Mouse (Mus musculus): ENCODE data around the gene Mblac1. TPM values are rescaled to one million over a fixed set of nuclear protein-coding genes. Genes with fewer than 3 reads are reported as not detected.

Mblac1 gene
- polyA plus RNA-seq, 1 experiment from 2014 or later, result 7.0 TPM

DNA sequence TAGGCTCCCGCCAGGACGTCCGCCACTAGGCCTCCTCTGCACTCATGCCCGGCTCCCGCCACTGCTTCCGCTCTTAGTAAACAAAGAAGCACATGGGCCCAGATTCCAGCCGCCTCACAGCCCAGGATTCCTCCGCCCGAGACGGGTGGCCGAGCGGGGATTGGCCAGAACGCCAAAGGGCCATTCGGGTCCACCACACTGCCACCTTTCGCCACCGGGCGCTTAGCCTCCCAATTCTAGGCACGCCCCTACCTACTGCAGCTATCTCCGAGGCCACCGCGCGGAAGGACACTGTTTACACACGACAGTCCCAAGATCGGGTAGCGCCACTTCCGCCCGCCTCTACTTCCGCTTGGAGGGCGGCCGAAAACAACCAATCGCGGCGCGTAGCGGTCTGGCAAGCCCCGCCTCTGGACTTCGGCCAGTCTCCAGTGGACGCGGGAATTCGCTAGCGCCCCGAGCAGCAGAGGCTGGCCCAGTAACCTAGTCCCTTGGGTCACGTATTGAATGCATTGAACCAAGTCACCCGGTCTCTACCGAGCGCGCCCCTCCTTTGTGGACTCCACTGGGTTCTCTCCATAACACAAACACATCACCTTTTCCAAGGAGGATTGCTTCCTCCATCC is 23.1 kb upstream of the Mblac1 start:
- peak overlapping the region; percentile 80 for H3K9ac ChIP-seq (ENCODE audit: low read depth, low read length)
- peak; percentile 89 for ATAC-seq
- H3K36me3 ChIP-seq (ENCODE audit: control insufficient read depth, insufficient read depth, low read length), result peaks cover 19% of the 10 kb centered on the region
- no peaks in the 10 kb centered on the region for H3K9me3 ChIP-seq (ENCODE audit: control insufficient read depth, low read length)
- peaks cover 11% of the 10 kb centered on the region for H3K4me1 ChIP-seq (ENCODE audit: control insufficient read depth, insufficient read depth, low read length)
- under 1% methylated on average over 47 of the region's 47 CpGs for WGBS
- no peaks in the 10 kb centered on the region for H3K27me3 ChIP-seq (replicated peaks; ENCODE audit: control insufficient read depth, insufficient read depth, low read length)
- H3K4me3 ChIP-seq (ENCODE audit: low read length), result peak overlapping the region; percentile 82
- H3K27ac ChIP-seq (ENCODE audit: low read length), result peak overlapping the region; percentile 96
- peak overlapping the region; percentile 79 for H3K4me2 ChIP-seq (ENCODE audit: low read depth, low read length)

DNA sequence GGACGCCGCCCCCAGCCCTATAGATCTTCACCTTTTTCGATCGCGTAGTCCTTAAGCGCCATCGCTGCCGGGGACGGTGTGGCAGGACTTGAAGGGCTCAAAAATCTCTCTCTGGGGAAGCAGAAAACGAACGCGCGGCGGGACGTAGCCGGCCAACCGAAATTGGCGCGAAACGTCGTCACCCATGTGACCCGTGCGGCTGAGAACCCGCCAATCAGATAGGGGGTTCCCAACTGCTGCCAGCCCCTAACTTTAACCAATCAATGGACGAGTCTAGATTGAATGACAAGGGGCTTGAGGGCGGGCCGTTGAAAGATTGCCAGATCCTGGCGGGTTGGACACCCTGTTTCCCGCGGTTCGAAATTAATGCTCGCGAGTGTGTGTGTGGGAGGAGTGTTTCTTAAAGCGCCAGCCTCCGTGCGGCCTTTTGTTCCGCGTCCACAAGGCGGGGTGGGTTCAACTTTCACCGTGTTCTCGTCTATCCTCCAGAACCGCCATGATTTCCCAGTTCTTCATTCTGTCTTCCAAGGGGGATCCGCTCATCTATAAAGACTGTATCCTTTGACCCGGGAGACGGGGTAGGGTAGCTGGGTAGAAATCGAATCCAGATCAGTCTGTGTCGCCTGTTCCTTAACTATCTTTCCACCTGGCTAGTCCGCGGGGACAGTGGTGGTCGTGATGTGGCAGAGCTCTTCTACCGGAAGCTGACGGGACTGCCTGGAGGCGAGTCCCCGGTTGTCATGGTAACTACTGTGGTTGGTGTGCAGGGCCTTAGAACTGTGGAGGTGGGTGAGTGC is 22.2 kb upstream of the Mblac1 start, which contains the start of the genes Ap4m1 and Mcm7:
Ap4m1 (plus strand) TSS at position 308 of the 797 bp plus-strand sequence.
Mcm7 (minus strand) TSS at position 728 of the 797 bp plus-strand sequence.
- H3K4me1 ChIP-seq (ENCODE audit: control insufficient read depth, insufficient read depth, low read length), result peaks cover 11% of the 10 kb centered on the region
- no peaks in the 10 kb centered on the region for H3K27me3 ChIP-seq (replicated peaks; ENCODE audit: control insufficient read depth, insufficient read depth, low read length)
- H3K9ac ChIP-seq (ENCODE audit: low read depth, low read length), result peak within 1 kb of the TSS; percentile 80
- peak within 1 kb of the TSS; percentile 82 for H3K4me3 ChIP-seq (ENCODE audit: low read length)
- H3K36me3 ChIP-seq (ENCODE audit: control insufficient read depth, insufficient read depth, low read length), result peaks cover 11% of the 10 kb centered on the region
- peak within 1 kb of the TSS; percentile 96 for H3K27ac ChIP-seq (ENCODE audit: low read length)
- peak within 1 kb of the TSS; percentile 79 for H3K4me2 ChIP-seq (ENCODE audit: low read depth, low read length)
- peak; percentile 90 for ATAC-seq
- H3K9me3 ChIP-seq (ENCODE audit: control insufficient read depth, low read length), result no peaks in the 10 kb centered on the region
- WGBS, result under 1% methylated on average over 54 of the region's 54 CpGs

DNA sequence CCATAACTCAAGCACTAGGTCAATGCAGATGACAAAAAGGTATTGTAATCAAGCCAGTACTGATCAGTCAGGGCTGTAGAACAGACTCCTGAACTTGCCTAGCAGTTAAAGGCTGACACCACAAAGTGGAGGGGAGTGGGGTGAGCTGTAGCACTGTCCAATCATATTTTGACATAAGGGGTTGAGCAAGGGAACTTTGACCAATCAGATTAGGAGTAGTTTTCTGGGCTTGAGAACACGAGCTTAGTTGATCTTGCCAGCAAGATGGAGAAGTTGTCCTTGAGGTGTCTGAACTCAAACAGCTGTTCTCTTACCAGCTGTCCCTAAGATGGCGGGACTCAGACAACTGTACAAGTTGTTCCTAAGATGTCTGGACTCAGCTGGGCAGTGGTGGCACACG is 20.9 kb upstream of the Mblac1 start:
- H3K27ac ChIP-seq (ENCODE audit: low read length), result no peak overlapping the region
- H3K36me3 ChIP-seq (ENCODE audit: control insufficient read depth, insufficient read depth, low read length), result peaks cover 17% of the 10 kb centered on the region
- no peak for ATAC-seq
- H3K4me1 ChIP-seq (ENCODE audit: control insufficient read depth, insufficient read depth, low read length), result peaks cover 11% of the 10 kb centered on the region
- no peak overlapping the region for H3K4me2 ChIP-seq (ENCODE audit: low read depth, low read length)
- no peak overlapping the region for H3K9ac ChIP-seq (ENCODE audit: low read depth, low read length)
- no peaks in the 10 kb centered on the region for H3K9me3 ChIP-seq (ENCODE audit: control insufficient read depth, low read length)
- H3K4me3 ChIP-seq (ENCODE audit: low read length), result no peak overlapping the region
- no peaks in the 10 kb centered on the region for H3K27me3 ChIP-seq (replicated peaks; ENCODE audit: control insufficient read depth, insufficient read depth, low read length)
- 65% methylated on average over 3 of the region's 3 CpGs for WGBS

DNA sequence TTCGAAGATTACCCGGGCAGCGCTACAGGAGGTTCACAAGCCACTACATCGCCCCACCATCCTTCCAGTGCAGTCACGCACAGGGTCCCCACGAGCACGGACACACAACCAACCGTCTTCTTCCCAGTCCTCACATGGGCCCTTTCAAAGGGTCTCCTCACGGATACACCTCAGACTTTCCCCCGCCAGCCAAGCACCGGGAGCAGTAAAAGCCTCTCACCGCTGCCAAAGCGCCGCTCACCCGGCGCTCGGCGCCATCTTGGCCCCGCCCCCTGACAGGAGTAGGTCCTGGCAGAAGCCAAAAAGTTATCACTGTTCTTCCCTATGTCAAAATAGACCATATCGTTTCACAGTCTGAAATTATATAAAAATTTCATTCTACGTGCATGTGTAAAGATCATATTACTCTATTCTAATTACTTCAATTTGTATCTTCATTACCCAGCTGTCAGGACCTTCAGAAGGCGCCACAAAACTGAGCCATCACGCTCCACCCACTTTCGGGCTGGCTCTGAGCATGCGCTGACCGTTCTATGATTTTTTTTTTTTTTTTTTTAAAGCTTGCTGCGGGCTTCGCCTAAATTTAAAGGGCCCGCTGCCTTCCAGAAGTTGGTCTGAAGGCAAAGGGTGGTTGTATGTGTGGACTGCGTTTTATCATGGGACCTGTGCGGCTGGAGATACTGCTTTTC is 7.0 kb upstream of the Mblac1 start, which contains the start of the genes Taf6 and Cnpy4:
Taf6 (minus strand) TSS at position 502 of the 689 bp plus-strand sequence.
Cnpy4 (plus strand) TSS at position 536 of the 689 bp plus-strand sequence.
- peak; percentile 89 for ATAC-seq
- H3K36me3 ChIP-seq (ENCODE audit: control insufficient read depth, insufficient read depth, low read length), result peaks cover 5% of the 10 kb centered on the region; the same call in 1 of the 2 replicates

DNA sequence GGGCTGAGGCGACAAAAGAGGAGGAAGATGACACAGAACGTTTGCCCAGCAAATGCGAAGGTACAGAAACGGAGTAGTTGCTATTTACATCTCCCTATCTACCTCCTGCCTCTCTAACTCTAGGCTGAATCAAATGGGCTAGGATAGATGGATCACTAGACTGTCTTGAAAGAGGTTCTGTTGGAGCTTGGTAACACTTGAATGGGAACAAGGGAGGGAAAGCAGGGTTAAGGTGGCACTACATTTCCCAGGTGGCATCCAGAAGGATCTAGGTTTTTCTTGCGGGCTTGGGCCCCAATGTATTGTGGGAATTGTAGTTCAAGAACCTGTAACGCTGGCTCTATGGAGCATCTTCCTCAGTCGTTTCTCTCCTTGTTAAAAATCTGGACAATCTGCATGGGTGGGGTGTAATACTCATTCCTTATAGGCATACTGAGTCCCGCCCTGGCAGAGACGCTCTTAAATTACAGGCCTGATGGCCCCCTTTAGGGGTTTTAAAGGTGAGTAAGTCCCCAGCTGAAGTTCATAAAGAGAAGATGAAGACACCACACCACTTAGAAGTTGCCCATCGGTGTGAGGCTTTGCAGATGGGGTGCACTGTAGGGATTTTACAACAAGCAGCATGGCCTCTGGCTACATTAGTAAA is 6.3 kb upstream of the Mblac1 start:
- WGBS, result 0% methylated on average over 10 of the region's 10 CpGs
- peak overlapping the region; percentile 55 for H3K4me2 ChIP-seq (ENCODE audit: low read depth, low read length)
- no peaks in the 10 kb centered on the region for H3K36me3 ChIP-seq (ENCODE audit: control insufficient read depth, insufficient read depth, low read length)
- peak overlapping the region; percentile 79 for H3K4me3 ChIP-seq (ENCODE audit: low read length)
- peaks cover 12% of the 10 kb centered on the region; the same call in 1 of the 2 replicates for H3K4me1 ChIP-seq (ENCODE audit: control insufficient read depth, insufficient read depth, low read length)
- H3K27ac ChIP-seq (ENCODE audit: low read length), result 0 out of 2 replicates have a peak overlapping the region, but pooled peaks have one; percentile 25
- H3K27me3 ChIP-seq (replicated peaks; ENCODE audit: control insufficient read depth, insufficient read depth, low read length), result no peaks in the 10 kb centered on the region
- H3K9me3 ChIP-seq (ENCODE audit: control insufficient read depth, low read length), result no peaks in the 10 kb centered on the region
- peak; percentile 90 for ATAC-seq
- peak overlapping the region; percentile 69 for H3K9ac ChIP-seq (ENCODE audit: low read depth, low read length)

More for the DNA sequence above, 7.0 kb upstream of the Mblac1 start, which contains the start of the genes Taf6 and Cnpy4:
- Histone ChIP-seq H3K9me3 (ENCODE audit: control insufficient read depth, low read length) (no peaks in the 10 kb centered on the region), H3K27me3 (replicated peaks; ENCODE audit: control insufficient read depth, insufficient read depth, low read length) (no peaks in the 10 kb centered on the region), H3K4me2 (ENCODE audit: low read depth, low read length) (peak within 1 kb of the TSS; percentile 84), H3K9ac (ENCODE audit: low read depth, low read length) (peak within 1 kb of the TSS; percentile 81), H3K4me1 (ENCODE audit: control insufficient read depth, insufficient read depth, low read length) (peaks cover 12% of the 10 kb centered on the region; the same call in 1 of the 2 replicates), H3K4me3 (ENCODE audit: low read length) (peak within 1 kb of the TSS; percentile 79), H3K27ac (ENCODE audit: low read length) (peak within 1 kb of the TSS; percentile 46)
- WGBS, result under 1% methylated on average over 31 of the region's 31 CpGs

DNA sequence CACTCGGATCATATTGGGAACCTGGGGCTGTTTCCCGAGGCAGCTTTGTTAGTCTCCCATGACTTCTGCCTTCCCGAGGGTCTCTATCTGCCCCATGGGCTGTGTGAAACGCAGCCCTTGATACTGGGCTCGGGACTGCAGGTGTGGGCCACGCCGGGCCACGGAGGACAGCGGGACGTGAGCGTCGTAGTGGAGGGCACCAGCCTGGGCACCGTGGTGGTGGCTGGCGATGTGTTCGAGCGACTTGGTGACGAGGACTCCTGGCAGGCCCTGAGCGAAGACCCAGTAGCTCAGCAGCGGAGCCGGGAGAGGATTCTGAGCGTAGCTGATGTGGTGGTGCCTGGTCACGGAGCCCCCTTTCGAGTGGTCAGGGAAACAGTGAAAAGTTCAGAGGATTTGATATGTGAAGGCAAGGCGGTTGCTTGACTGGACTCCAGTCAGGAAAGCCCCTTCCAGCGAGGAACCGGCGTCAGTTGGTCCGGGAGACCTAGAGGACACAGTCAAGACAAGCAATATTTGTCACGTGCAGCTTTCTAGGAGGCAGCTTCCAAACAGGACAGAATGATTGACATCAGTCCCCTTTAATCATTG is 736 bp downstream of the Mblac1 start:
- Histone ChIP-seq H3K36me3 (ENCODE audit: control insufficient read depth, insufficient read depth, low read length) (no peaks in the 10 kb centered on the region), H3K27me3 (replicated peaks; ENCODE audit: control insufficient read depth, insufficient read depth, low read length) (no peaks in the 10 kb centered on the region), H3K9ac (ENCODE audit: low read depth, low read length) (peak overlapping the region; percentile 83), H3K4me1 (ENCODE audit: control insufficient read depth, insufficient read depth, low read length) (0 out of 2 replicates have a peak, but pooled peaks cover 3% of the 10 kb centered on the region), H3K27ac (ENCODE audit: low read length) (peak overlapping the region; percentile 85), H3K4me2 (ENCODE audit: low read depth, low read length) (peak overlapping the region; percentile 91), H3K4me3 (ENCODE audit: low read length) (peak overlapping the region; percentile 69), H3K9me3 (ENCODE audit: control insufficient read depth, low read length) (no peaks in the 10 kb centered on the region)
- peak; percentile 77 for ATAC-seq
- 2% methylated on average over 29 of the region's 29 CpGs for WGBS

DNA sequence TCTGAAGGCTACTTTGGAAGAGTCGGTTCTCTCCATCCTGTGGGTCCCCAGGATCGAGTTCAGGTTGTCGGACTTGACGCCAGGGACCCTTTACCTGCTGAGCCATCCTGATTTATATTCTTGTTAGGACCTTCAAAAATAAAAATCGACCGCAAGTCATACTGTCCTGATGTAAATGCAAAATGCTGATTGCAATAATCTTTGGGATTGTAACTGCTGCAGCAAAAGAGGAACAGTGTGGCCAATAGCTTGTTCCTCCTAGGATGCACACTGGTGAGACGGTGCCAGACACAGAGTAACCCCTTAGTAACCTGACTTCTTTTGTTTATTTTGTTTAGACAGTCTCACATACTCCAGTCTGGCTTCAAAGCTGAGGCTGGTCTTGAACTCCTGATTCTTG is 1.3 kb downstream of the Mblac1 start:
- Histone ChIP-seq H3K4me2 (ENCODE audit: low read depth, low read length) (peak overlapping the region; percentile 91), H3K4me1 (ENCODE audit: control insufficient read depth, insufficient read depth, low read length) (0 out of 2 replicates have a peak, but pooled peaks cover 3% of the 10 kb centered on the region), H3K9me3 (ENCODE audit: control insufficient read depth, low read length) (no peaks in the 10 kb centered on the region), H3K9ac (ENCODE audit: low read depth, low read length) (peak overlapping the region; percentile 83; the same call in 1 of the 2 replicates), H3K27ac (ENCODE audit: low read length) (no peak overlapping the region), H3K4me3 (ENCODE audit: low read length) (peak overlapping the region; percentile 69), H3K36me3 (ENCODE audit: control insufficient read depth, insufficient read depth, low read length) (no peaks in the 10 kb centered on the region), H3K27me3 (replicated peaks; ENCODE audit: control insufficient read depth, insufficient read depth, low read length) (no peaks in the 10 kb centered on the region)
- 74% methylated on average over 7 of the region's 7 CpGs for WGBS
- ATAC-seq, result no peak

DNA sequence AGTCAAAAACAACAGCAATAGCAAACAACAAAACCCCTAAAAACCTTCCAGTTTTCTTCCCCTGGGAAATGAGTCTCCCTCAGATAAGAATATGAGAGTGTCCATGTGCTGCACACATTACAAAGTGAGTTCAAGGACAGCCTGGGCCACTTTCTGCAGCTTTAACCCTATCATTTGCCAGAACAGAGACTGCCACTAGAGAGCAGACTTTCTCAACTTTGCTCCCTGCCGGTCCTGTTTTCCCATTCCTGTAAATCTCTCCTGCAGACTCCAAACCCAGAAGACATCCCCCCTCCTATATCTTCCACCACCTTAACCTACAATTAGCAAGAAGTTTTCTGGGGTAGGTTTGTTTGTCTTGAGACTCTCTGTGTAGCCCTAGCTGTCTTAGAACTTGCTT is 5.5 kb downstream of the Mblac1 start:
- 0 out of 2 replicates have a peak, but pooled peaks cover 3% of the 10 kb centered on the region for H3K4me1 ChIP-seq (ENCODE audit: control insufficient read depth, insufficient read depth, low read length)
- H3K36me3 ChIP-seq (ENCODE audit: control insufficient read depth, insufficient read depth, low read length), result no peaks in the 10 kb centered on the region
- no peaks in the 10 kb centered on the region for H3K27me3 ChIP-seq (replicated peaks; ENCODE audit: control insufficient read depth, insufficient read depth, low read length)
- H3K27ac ChIP-seq (ENCODE audit: low read length), result no peak overlapping the region
- no peaks in the 10 kb centered on the region for H3K9me3 ChIP-seq (ENCODE audit: control insufficient read depth, low read length)
- H3K4me2 ChIP-seq (ENCODE audit: low read depth, low read length), result no peak overlapping the region
- WGBS, result 6% methylated on average over 1 of the region's 1 CpGs
- H3K9ac ChIP-seq (ENCODE audit: low read depth, low read length), result no peak overlapping the region
- H3K4me3 ChIP-seq (ENCODE audit: low read length), result no peak overlapping the region
- no peak for ATAC-seq
